Mouse (Mus musculus): ENCODE measurements at regions not wholly inside any gene's neighbourhood (a gene's known extent, or its start where the extent isn't known, plus 50 kb on each side); places are given as distances from the start of the nearest gene placed in this dataset.

DNA sequence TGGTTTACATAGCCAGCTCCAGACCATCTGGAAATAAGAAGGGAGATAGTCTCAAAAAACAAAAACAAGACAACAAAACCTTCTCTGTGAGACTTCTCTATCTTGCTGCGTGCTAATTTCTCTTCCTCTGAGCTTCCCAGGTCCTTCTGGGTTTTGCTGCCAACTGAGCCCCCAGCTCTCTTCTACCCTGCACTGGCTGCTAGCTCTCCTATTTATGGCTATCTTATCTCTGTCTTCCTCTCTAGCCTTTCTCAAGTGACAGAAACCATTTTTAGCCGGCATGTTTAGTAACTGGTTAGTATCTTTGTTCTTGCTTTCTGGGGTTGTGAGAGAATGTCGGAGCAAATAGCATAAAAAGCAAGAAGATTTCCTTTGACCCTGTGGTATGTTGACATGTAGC is 1172.1 kb downstream of the 4930447A16Rik start:
- WGBS (ENCODE audit: insufficient replicate concordance), result 35% methylated on average over 3 of the region's 3 CpGs
- Histone ChIP-seq H3K4me2 (ENCODE audit: low read depth, low read length) (no peak overlapping the region), H3K36me3 (ENCODE audit: control insufficient read depth, insufficient read depth) (no peaks in the 10 kb centered on the region), H3K4me3 (ENCODE audit: low read depth, low read length) (no peak overlapping the region), H3K9me3 (replicated peaks; ENCODE audit: control insufficient read depth, low read length) (no peaks in the 10 kb centered on the region), H3K27me3 (ENCODE audit: control insufficient read depth, insufficient read depth, low read depth, low read length) (no peaks in the 10 kb centered on the region), H3K9ac (ENCODE audit: low read depth, low read length) (no peak overlapping the region), H3K4me1 (ENCODE audit: control insufficient read depth, low read depth, low read length) (no peaks in the 10 kb centered on the region), H3K27ac (ENCODE audit: low read length) (no peak overlapping the region)
- no peak for ATAC-seq (ENCODE audit: low read depth)

DNA sequence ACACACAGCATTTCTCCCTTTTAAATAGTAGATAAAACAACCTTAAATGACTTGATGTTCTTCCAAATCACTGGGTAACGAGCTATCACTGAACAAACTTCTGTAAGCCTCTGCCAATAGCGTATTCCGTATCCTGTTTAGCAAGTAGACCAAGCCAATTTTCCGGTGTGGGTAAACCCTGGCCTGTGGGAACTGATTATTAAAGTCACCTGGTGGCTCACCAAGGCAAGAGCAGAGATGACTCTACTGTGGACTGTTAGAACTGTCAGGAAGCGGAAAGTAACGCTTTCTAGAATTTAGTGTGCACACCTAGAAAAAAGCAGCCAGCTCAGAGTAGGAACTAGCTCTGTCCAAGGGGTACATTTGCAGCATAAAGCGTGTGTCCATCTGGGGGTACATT is 1176.1 kb downstream of the 4930447A16Rik start:
- Histone ChIP-seq H3K27me3 (ENCODE audit: control insufficient read depth, insufficient read depth, low read depth, low read length) (no peaks in the 10 kb centered on the region), H3K27ac (ENCODE audit: low read length) (no peak overlapping the region), H3K36me3 (ENCODE audit: control insufficient read depth, insufficient read depth) (no peaks in the 10 kb centered on the region), H3K9me3 (replicated peaks; ENCODE audit: control insufficient read depth, low read length) (no peaks in the 10 kb centered on the region), H3K4me3 (ENCODE audit: low read depth, low read length) (no peak overlapping the region), H3K4me1 (ENCODE audit: control insufficient read depth, low read depth, low read length) (no peaks in the 10 kb centered on the region), H3K4me2 (ENCODE audit: low read depth, low read length) (no peak overlapping the region), H3K9ac (ENCODE audit: low read depth, low read length) (no peak overlapping the region)
- no peak for ATAC-seq (ENCODE audit: low read depth)
- 72% methylated on average over 7 of the region's 7 CpGs for WGBS (ENCODE audit: insufficient replicate concordance)

DNA sequence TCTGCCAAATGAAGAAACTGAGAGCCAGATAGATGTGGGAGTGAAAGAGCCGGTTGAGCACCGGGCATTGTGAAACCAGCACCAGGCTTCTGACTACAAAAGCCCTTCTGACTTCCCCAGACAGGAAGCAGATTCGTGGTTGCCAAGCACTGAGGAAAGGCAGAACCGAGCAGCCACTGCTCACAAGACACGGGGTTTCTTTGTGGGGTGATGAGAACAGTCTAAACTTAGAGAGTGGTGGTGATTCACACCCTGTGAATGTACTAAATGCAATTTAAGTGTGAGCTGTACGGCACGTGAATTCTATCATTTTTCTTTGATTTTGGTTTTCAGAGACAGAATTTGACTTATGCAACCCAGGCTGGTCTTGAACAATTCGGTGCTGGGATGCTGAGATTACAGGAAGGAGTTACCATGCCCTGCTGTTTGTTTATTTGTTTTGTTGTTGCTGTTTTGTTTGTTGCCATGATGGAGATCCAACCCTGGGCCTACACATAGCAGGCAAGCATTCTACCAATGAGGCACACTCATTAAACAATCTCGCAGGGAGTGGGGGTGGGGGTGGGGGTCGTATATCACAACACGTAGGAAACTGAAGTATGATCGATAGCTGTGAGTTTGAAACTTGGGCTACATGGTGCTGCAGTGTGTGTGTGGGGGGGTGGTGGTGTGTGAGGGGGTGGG is 1177.0 kb downstream of the 4930447A16Rik start:
- no peak overlapping the region for H3K4me3 ChIP-seq (ENCODE audit: low read depth, low read length)

DNA sequence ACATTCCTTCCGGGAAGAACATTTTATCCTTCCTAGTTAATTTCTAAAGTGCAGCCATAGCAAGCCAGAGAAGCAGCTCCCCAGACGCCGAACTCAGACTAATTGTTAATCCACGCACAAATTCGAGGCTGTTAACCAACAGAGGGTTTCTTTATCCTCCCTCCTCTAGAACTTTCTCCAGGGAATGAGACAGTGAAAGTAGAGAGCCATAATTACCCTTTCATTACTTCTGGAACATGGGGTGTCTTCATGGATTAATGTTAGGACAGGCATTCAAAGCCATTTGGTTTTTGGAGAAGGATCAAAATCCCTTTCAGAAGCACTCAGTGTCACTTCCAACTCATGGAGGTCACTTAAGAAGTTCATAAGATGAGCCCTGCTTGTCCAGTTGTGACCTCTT is 1178.6 kb downstream of the 4930447A16Rik start:
- Histone ChIP-seq H3K36me3 (ENCODE audit: control insufficient read depth, insufficient read depth) (no peaks in the 10 kb centered on the region), H3K4me2 (ENCODE audit: low read depth, low read length) (no peak overlapping the region), H3K9me3 (replicated peaks; ENCODE audit: control insufficient read depth, low read length) (no peaks in the 10 kb centered on the region), H3K4me3 (ENCODE audit: low read depth, low read length) (no peak overlapping the region), H3K27me3 (ENCODE audit: control insufficient read depth, insufficient read depth, low read depth, low read length) (no peaks in the 10 kb centered on the region), H3K4me1 (ENCODE audit: control insufficient read depth, low read depth, low read length) (no peaks in the 10 kb centered on the region), H3K27ac (ENCODE audit: low read length) (no peak overlapping the region), H3K9ac (ENCODE audit: low read depth, low read length) (no peak overlapping the region)
- no peak for ATAC-seq (ENCODE audit: low read depth)
- WGBS (ENCODE audit: insufficient replicate concordance), result 74% methylated on average over 5 of the region's 5 CpGs

More for the DNA sequence above, 1177.0 kb downstream of the 4930447A16Rik start:
- Histone ChIP-seq H3K4me2 (ENCODE audit: low read depth, low read length) (peak overlapping the region; percentile 4; the same call in 1 of the 2 replicates), H3K27me3 (ENCODE audit: control insufficient read depth, insufficient read depth, low read depth, low read length) (no peaks in the 10 kb centered on the region), H3K9me3 (replicated peaks; ENCODE audit: control insufficient read depth, low read length) (no peaks in the 10 kb centered on the region), H3K4me1 (ENCODE audit: control insufficient read depth, low read depth, low read length) (no peaks in the 10 kb centered on the region), H3K27ac (ENCODE audit: low read length) (no peak overlapping the region), H3K9ac (ENCODE audit: low read depth, low read length) (no peak overlapping the region), H3K36me3 (ENCODE audit: control insufficient read depth, insufficient read depth) (no peaks in the 10 kb centered on the region)
- WGBS (ENCODE audit: insufficient replicate concordance), result 30% methylated on average over 12 of the region's 12 CpGs
- no peak for ATAC-seq (ENCODE audit: low read depth)

DNA sequence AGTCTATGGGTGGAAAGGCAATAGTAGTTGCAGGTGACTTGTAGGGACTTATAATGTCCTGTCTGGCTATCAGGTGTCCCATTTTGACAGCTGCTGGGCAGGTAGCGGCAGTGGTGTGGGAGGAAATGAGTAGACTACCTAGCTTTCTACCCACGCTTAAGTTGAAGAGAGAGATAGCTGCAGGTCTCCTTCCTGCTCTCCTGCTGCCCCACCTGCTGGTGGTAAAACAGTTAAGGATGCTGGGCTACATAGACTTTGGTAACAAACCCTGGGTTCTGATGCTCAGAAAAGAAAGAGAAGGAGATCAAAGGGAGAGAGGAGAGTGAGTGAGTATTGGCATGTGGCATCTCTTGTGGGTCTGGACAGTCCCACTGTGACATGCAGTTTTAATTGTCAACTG is 1182.0 kb downstream of the 4930447A16Rik start:
- ATAC-seq (ENCODE audit: low read depth), result no peak
- Histone ChIP-seq H3K27me3 (ENCODE audit: control insufficient read depth, insufficient read depth, low read depth, low read length) (no peaks in the 10 kb centered on the region), H3K27ac (ENCODE audit: low read length) (no peak overlapping the region), H3K4me2 (ENCODE audit: low read depth, low read length) (no peak overlapping the region), H3K36me3 (ENCODE audit: control insufficient read depth, insufficient read depth) (no peaks in the 10 kb centered on the region), H3K9ac (ENCODE audit: low read depth, low read length) (no peak overlapping the region), H3K9me3 (replicated peaks; ENCODE audit: control insufficient read depth, low read length) (no peaks in the 10 kb centered on the region), H3K4me3 (ENCODE audit: low read depth, low read length) (no peak overlapping the region), H3K4me1 (ENCODE audit: control insufficient read depth, low read depth, low read length) (no peaks in the 10 kb centered on the region)
- 29% methylated on average over 2 of the region's 2 CpGs for WGBS (ENCODE audit: insufficient replicate concordance)

DNA sequence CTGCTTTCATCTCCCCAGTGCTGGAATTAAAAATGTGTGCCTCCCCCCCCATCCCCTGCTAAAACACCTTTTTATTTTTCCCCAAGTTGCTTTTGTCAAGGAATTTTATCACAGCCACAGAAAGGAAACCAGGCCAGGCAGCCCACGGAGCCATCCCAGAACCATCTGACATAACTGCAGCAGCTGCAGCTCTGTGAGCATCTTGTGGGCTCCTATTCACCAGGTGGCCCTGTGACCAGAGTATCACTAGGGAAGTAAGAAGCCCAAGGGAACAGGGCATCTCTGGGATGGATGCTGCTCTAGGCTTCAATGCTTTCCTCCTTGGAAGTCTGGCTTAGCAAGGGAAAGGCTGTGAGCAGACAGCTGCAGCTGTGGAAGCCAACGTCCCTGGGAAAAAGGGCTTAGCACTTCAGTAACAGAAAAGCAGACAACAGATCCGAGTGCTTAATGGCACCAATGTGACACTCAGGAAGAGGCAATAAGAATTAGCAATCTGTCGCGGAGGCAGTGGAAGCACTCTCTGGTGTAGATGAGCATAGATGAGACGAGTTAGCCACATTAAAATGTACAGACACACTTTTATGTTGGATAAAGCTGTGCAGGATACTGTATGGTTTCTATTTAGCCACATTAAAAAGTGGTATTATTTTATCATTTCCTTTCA is 1183.0 kb downstream of the 4930447A16Rik start:
- WGBS (ENCODE audit: insufficient replicate concordance), result 60% methylated on average over 6 of the region's 6 CpGs
- no peak overlapping the region for H3K27ac ChIP-seq (ENCODE audit: low read length)

DNA sequence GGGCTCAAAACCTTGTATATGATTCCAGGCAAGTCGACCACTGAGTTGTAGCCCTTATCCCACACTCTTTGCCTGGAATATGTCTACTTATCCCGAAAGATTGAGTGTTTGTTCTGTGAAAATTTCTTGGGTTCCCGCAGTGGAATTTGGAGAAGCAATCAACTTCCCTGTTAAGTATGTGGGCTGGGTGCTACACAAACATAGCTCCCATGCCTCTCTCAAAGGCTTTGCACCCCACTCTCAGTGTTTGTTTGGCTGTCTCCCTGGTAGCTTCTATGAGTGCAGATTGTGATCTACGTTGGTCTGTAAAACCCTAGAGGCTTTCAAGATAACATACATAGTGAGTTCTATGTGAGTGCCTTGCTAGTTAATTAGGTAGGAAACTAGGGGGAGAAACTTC is 1184.2 kb downstream of the 4930447A16Rik start:
- H3K4me2 ChIP-seq (ENCODE audit: low read depth, low read length), result no peak overlapping the region
- H3K9ac ChIP-seq (ENCODE audit: low read depth, low read length), result no peak overlapping the region
- no peaks in the 10 kb centered on the region for H3K36me3 ChIP-seq (ENCODE audit: control insufficient read depth, insufficient read depth)
- no peaks in the 10 kb centered on the region for H3K9me3 ChIP-seq (replicated peaks; ENCODE audit: control insufficient read depth, low read length)
- ATAC-seq (ENCODE audit: low read depth), result no peak
- 70% methylated on average over 4 of the region's 4 CpGs for WGBS (ENCODE audit: insufficient replicate concordance)
- H3K4me3 ChIP-seq (ENCODE audit: low read depth, low read length), result no peak overlapping the region
- H3K27me3 ChIP-seq (ENCODE audit: control insufficient read depth, insufficient read depth, low read depth, low read length), result no peaks in the 10 kb centered on the region
- no peaks in the 10 kb centered on the region for H3K4me1 ChIP-seq (ENCODE audit: control insufficient read depth, low read depth, low read length)
- no peak overlapping the region for H3K27ac ChIP-seq (ENCODE audit: low read length)

More for the DNA sequence above, 1183.0 kb downstream of the 4930447A16Rik start:
- no peak overlapping the region for H3K9ac ChIP-seq (ENCODE audit: low read depth, low read length)
- H3K4me3 ChIP-seq (ENCODE audit: low read depth, low read length), result no peak overlapping the region
- H3K9me3 ChIP-seq (replicated peaks; ENCODE audit: control insufficient read depth, low read length), result no peaks in the 10 kb centered on the region
- no peaks in the 10 kb centered on the region for H3K27me3 ChIP-seq (ENCODE audit: control insufficient read depth, insufficient read depth, low read depth, low read length)
- H3K4me1 ChIP-seq (ENCODE audit: control insufficient read depth, low read depth, low read length), result no peaks in the 10 kb centered on the region
- H3K4me2 ChIP-seq (ENCODE audit: low read depth, low read length), result no peak overlapping the region
- H3K36me3 ChIP-seq (ENCODE audit: control insufficient read depth, insufficient read depth), result no peaks in the 10 kb centered on the region
- ATAC-seq (ENCODE audit: low read depth), result no peak

All from liver, embryonic 16.5 days (tissue).